Mouse (Mus musculus) hindbrain, embryonic 15.5 days (tissue): ENCODE measurements around the gene Ttc34. TPM values are rescaled to one million over a fixed set of nuclear protein-coding genes. Genes with fewer than 3 reads are reported as not detected.

Experiments used
- ATAC-seq: fragments of 200-750 bp; cut with Nextera tagmentation; 2 replicates; pipeline ENCODE4 v1.8.0; 2017; ENCODE audit warnings: low read depth, moderate number of reproducible peaks, moderate TSS enrichment; ENCODE audit not compliant: low FRiP score
- H3K27ac ChIP-seq: fragments of 300-500 bp; sonication (generic); replicated peaks from 2 replicates; pipeline ENCODE4 v1.5.1; 2015; ENCODE audit warnings: mild to moderate bottlenecking, inconsistent platforms
- H3K27me3 ChIP-seq: fragments of 300-500 bp; sonication (generic); 2 replicates; pipeline ENCODE4 v1.6.1; 2015; ENCODE audit warnings: control low read depth, inconsistent platforms
- H3K36me3 ChIP-seq: fragments of 300-500 bp; sonication (generic); 2 replicates; pipeline ENCODE4 v1.6.1; 2015; ENCODE audit warnings: control low read depth, inconsistent platforms
- H3K4me1 ChIP-seq: fragments of 300-500 bp; sonication (generic); replicated peaks from 2 replicates; pipeline ENCODE4 v1.6.1; 2015; ENCODE audit warnings: control low read depth, inconsistent platforms
- H3K4me2 ChIP-seq: fragments of 300-500 bp; sonication (generic); 2 replicates; pipeline ENCODE4 v1.6.1; 2015; ENCODE audit warnings: moderate library complexity, mild to moderate bottlenecking, inconsistent platforms
- H3K4me3 ChIP-seq: fragments of 300-500 bp; sonication (generic); 2 replicates; pipeline ENCODE4 v1.5.1; 2015; ENCODE audit warnings: mild to moderate bottlenecking, inconsistent platforms
- H3K9ac ChIP-seq: fragments of 300-500 bp; sonication (generic); 2 replicates; pipeline ENCODE4 v1.6.1; 2015; ENCODE audit warnings: inconsistent platforms
- H3K9me3 ChIP-seq: fragments of 300-500 bp; sonication (generic); 2 replicates; pipeline ENCODE4 v1.6.1; 2016; ENCODE audit warnings: control low read depth, inconsistent platforms
- WGBS: fragments of 180-500 bp; shearing (Covaris S2); methylation state at CpG from one replicate; pipeline ENCODE4 v1.1.7; 2015; 5-methylcytosine and 5-hydroxymethylcytosine counted together
- polyA plus RNA-seq: library from polyadenylated mRNA; unstranded; fragments of >200 nt; fragmentation: Nextera tagmentation; extraction: Ambion mirVana; gene quantifications from 2 replicates; pipeline ENCODE4 v1.2.1, GENCODE M21; 2015

Gene Ttc34
- polyA plus RNA-seq, 1 experiment from 2014 or later: 2.0 TPM

GRCm38 (mm10) chr4:154916662-154917061 is 79.4 kb downstream of the Ttc34 start:
- Histone ChIP-seq H3K4me1 (no peaks in the 10 kb centered on the region), H3K9me3 (no peaks in the 10 kb centered on the region), H3K27ac (no peak overlapping the region), H3K4me2 (no peak overlapping the region), H3K36me3 (no peaks in the 10 kb centered on the region), H3K4me3 (no peak overlapping the region), H3K27me3 (no peaks in the 10 kb centered on the region), H3K9ac (no peak overlapping the region)
- WGBS: 86% methylated on average over 4 of the region's 4 CpGs
- ATAC-seq: no peak

Other genes starting within 250 kb of the Ttc34 start
- 14.0 and 16.2 TPM in 2 replicates for gene Prdm16, start 200.6 kb upstream of the Ttc34 start, polyA plus RNA-seq
- not detected in 2 replicates for gene Actrt2, start 169.6 kb upstream of the Ttc34 start, polyA plus RNA-seq
- 0.45 and 0.86 TPM in 2 replicates for gene Mmel1, start 32.1 kb downstream of the Ttc34 start, polyA plus RNA-seq
- gene Fam213b, start 61.7 kb downstream of the Ttc34 start, polyA plus RNA-seq: 64.2 and 67.1 TPM in 2 replicates
- gene Tnfrsf14, start 91.1 kb downstream of the Ttc34 start, polyA plus RNA-seq: 0.64 and 0.71 TPM in 2 replicates
- 159 and 196 TPM in 2 replicates for gene Hes5, start 123.5 kb downstream of the Ttc34 start, polyA plus RNA-seq
- 35.9 and 37.3 TPM in 2 replicates for gene Pank4, start 126.7 kb downstream of the Ttc34 start, polyA plus RNA-seq
- gene Plch2, start 219.3 kb downstream of the Ttc34 start, polyA plus RNA-seq: 17.9 and 18.2 TPM in 2 replicates
- gene Pex10, start 229.6 kb downstream of the Ttc34 start, polyA plus RNA-seq: 22.3 and 23.9 TPM in 2 replicates
- gene Rer1, start 248.9 kb downstream of the Ttc34 start, polyA plus RNA-seq: 124 and 125 TPM in 2 replicates
- gene Morn1, start 249.1 kb downstream of the Ttc34 start, polyA plus RNA-seq: 8.1 and 10.0 TPM in 2 replicates